9 mouse cellular contexts compared by ENCODE assay signal in genomic region chr2:145794318-145794954, GRCm38 (mm10).
DNase-seq lines count a peak whose midpoint lies in the region; ATAC-seq and TF ChIP-seq lines count a peak whose summit lies in the region.
"Had no signal": no experiment of that assay in that cellular context is flagged by ENCODE, and none has a peak within 500 bp of the region (broad histone marks: within the 10 kb centered on the region; RNA-seq: fewer than 3 reads in every experiment).

No protein-coding gene starts in this region.

- no peak for TF ChIP-seq POLR2A in spleen, adult 2 months (IDR thresholded peaks at IDR 0.05; ENCODE audit: low read depth, low read length)

- H3K4me3 ChIP-seq in spleen, adult 2 months (ENCODE audit: extremely low read depth, insufficient read depth, insufficient read length) = no peak overlapping the region
- H3K4me3 ChIP-seq: embryonic facial prominence, embryonic 12.5 days had no signal

- H3K27me3 ChIP-seq in spleen, adult 2 months (ENCODE audit: control insufficient read depth, insufficient read depth, low read length) = no peaks in the 10 kb centered on the region
- H3K27me3 ChIP-seq: embryonic facial prominence, embryonic 12.5 days had no signal

- no peak overlapping the region for H3K27ac ChIP-seq in spleen, adult 2 months (ENCODE audit: insufficient read depth, low read length)
- H3K27ac ChIP-seq: embryonic facial prominence, embryonic 12.5 days had no signal

- peak in 1 of 2 experiments; percentile 13 for DNase-seq in spleen, adult 2 months (ENCODE audit: low read depth in 1 of 2, low spot score in 2 of 2)
- no peak for DNase-seq in spleen, postnatal 14 days (ENCODE audit: low spot score in 2 of 2)
- DNase-seq in cerebellum, adult 11 months = peak; percentile 15
- peak; percentile 75 for DNase-seq in kidney, adult 11 months
- peak; percentile 58 for DNase-seq in left cerebral cortex, postnatal 4 days
- DNase-seq in naive thymus-derived CD4-positive, alpha-beta T cell, adult 2 months (ENCODE audit: low read depth) = peak; percentile 40
- DNase-seq in thymus, postnatal 36 days = peak; percentile 17 to 18

- 45% methylated on average over 5 of the region's 5 CpGs for WGBS in spleen, adult 2 months

- H3K4me1 ChIP-seq in spleen, adult 2 months (ENCODE audit: control insufficient read depth, insufficient read depth, insufficient read length) = no peaks in the 10 kb centered on the region
- H3K4me1 ChIP-seq: embryonic facial prominence, embryonic 12.5 days had no signal

- no peaks in the 10 kb centered on the region for H3K36me3 ChIP-seq in spleen, adult 2 months (ENCODE audit: control insufficient read depth, insufficient read depth, low read length)

- ATAC-seq in frontal cortex, adult (ENCODE audit: low TSS enrichment) = peak; percentile 97

- TF ChIP-seq CTCF in spleen, adult 2 months (IDR thresholded peaks at IDR 0.05; ENCODE audit: extremely low read depth, insufficient read depth, insufficient read length, insufficient replicate concordance) = peak; percentile 38; the same call in 1 of the 2 replicates

- intact Hi-C loops in left cerebral cortex, postnatal 4 days (cut with DNase I) = no loop called here

Comparison
In these comparisons a context has a peak if more than half of its experiments do, and no peak if none do; other contexts are left out.
1. DNase-seq: peak in cerebellum, adult 11 months (single experiment), kidney, adult 11 months (single experiment), left cerebral cortex, postnatal 4 days (single experiment), naive thymus-derived CD4-positive, alpha-beta T cell, adult 2 months (single experiment) and thymus, postnatal 36 days (2 of 2); none in spleen, postnatal 14 days (0 of 2).